Mouse (Mus musculus): Measurements from ENCODE around the gene Uba52. TPM values are rescaled to one million over a fixed set of nuclear protein-coding genes. Genes with fewer than 3 reads are reported as not detected.

Gene Uba52
- total RNA-seq, 2 experiments from 2014 or later, result 914 to 1,009 TPM

DNA sequence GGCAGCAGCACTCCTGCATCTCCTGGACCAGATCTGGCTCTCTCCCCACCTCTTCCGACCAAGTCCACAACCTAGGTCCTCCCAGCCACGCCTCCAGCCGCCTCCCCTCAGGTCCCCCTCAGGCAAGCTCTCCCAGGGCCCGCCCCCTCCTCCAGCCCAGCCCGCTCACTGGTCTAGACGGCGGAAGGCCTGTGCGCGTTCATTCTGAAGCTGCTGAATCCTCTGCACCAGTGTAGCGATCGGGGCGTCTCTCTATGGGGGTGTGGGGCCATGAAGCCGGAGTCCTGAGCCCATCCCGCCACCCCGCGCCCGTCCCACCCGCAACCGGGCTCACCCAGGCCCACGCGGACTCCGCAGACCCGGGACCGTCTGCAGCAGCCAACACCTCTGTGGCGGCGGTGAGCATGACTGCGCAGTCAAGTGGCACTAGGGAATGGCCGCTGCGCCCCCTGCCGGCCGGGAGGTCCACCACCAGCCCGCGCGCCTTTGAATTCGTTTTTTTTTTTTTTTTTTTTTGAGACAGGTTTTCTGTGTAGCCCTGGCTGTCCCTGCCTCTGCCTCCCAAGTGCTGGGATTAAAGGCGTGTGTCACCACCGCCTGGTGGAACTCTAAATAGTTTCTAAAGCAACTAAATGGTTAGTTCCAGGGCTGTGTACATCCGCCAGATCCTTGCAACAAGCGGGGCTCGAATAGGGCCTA, 4.1 kb downstream of the Uba52 start, which contains the start of gene Rex1bd:
Gene Rex1bd, minus strand, starts transcription at position 425 of the 699 bp plus-strand sequence.
- peak; percentile 51 for ATAC-seq (replicated peaks; ENCODE audit: low FRiP score, poor library complexity, severe bottlenecking)

- ATAC-seq (replicated peaks; ENCODE audit: low FRiP score, poor library complexity, severe bottlenecking), result peak; percentile 1
These were observed 4.8 kb downstream of the Uba52 start for GRCm38 (mm10) chr8:70505698-70506327.

- ATAC-seq (replicated peaks; ENCODE audit: low FRiP score, poor library complexity, severe bottlenecking), result peak; percentile 36
These were observed 5.8 kb downstream of the Uba52 start for GRCm38 (mm10) chr8:70504851-70505250.

GRCm38 (mm10) chr8:70504291-70504716, 6.3 kb downstream of the Uba52 start:
- ATAC-seq (replicated peaks; ENCODE audit: low FRiP score, poor library complexity, severe bottlenecking), result no peak

GRCm38 (mm10) chr8:70503062-70503750, 7.4 kb downstream of the Uba52 start:
- ATAC-seq (replicated peaks; ENCODE audit: low FRiP score, poor library complexity, severe bottlenecking), result peak; percentile 34; the same call in 1 of the 2 replicates

DNA sequence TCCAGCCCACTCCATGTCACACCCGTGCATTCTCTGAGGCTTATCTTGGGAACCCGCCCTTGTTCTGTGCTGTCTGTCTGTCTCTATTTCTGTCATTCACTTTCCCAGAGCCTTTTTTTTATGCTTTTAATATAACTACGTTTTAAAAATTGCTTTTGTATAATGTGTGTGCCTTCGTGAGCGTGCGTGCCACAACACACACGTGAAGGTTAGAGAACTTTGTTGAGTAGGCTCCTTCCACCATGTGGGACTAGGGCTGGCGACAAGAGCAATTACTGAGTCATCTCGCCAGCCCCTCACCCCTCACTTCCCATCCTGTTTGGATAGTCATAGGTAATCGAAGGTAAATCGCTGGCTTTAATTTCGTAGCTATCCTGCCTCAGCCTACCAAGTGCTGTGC, 8.1 kb downstream of the Uba52 start:
- ATAC-seq (replicated peaks; ENCODE audit: low FRiP score, poor library complexity, severe bottlenecking), result no peak

- no peak for ATAC-seq (replicated peaks; ENCODE audit: low FRiP score, poor library complexity, severe bottlenecking)
These were observed 8.6 kb downstream of the Uba52 start for GRCm38 (mm10) chr8:70501820-70502529.

- peak; percentile 60 for ATAC-seq (replicated peaks; ENCODE audit: low FRiP score, poor library complexity, severe bottlenecking)
These were observed 10.0 kb downstream of the Uba52 start for GRCm38 (mm10) chr8:70500386-70501301.

DNA sequence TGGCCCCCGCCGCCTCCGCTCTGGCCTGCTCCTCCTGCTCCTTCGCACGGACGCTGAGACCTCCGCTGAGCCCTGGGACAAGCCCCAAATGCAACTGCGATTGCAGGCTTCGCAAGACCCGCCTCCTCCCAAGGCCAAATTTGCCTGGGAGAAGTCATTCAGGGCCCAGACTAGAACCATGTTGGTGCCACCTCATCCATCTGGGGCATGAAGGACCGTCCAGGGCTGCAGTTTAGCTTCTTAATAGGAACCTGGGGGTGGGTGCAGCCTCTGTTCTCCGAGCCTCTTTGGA, 14.9 kb downstream of the Uba52 start:
- no peak for ATAC-seq (replicated peaks; ENCODE audit: low FRiP score, poor library complexity, severe bottlenecking)

- ATAC-seq (replicated peaks; ENCODE audit: low FRiP score, poor library complexity, severe bottlenecking), result no peak
These were observed 15.4 kb downstream of the Uba52 start for GRCm38 (mm10) chr8:70495001-70495770.

- no peak for ATAC-seq (replicated peaks; ENCODE audit: low FRiP score, poor library complexity, severe bottlenecking)
These were observed 16.1 kb downstream of the Uba52 start for GRCm38 (mm10) chr8:70494416-70494945.

DNA sequence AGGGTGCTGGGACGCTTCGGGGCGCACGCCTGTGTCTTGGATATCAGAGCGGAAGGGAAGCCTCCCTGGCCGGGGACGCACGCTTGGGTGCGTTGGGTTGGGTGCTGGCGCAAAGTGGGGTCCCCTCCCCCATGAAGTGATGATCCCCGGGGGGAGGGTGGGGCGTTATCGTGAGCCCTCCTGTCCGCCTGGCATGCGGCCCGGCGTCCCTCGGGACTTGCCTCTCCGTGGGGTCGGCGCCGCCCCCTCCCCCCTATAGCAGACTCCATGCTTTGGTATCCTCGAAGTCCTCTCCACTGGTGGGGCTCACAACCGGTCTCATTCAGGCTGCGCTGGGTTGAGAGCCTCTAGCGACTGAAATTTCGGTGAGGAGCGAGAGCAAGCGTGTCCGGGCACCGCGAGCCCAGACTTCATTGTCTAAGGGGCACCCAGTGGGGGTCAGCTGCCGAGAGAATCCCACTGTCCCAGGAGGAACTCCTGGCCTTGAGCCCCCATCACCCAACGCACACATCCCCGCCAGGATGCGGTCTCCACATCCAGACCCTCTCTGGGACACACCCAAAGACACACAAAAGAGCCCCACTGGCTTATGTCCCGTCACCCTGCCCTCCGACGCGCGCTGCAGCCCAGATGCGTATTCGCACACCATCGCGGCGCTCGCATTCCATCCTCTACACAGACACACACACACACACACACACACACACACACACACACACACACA, 16.7 kb downstream of the Uba52 start:
- ATAC-seq (replicated peaks; ENCODE audit: low FRiP score, poor library complexity, severe bottlenecking), result no peak

DNA sequence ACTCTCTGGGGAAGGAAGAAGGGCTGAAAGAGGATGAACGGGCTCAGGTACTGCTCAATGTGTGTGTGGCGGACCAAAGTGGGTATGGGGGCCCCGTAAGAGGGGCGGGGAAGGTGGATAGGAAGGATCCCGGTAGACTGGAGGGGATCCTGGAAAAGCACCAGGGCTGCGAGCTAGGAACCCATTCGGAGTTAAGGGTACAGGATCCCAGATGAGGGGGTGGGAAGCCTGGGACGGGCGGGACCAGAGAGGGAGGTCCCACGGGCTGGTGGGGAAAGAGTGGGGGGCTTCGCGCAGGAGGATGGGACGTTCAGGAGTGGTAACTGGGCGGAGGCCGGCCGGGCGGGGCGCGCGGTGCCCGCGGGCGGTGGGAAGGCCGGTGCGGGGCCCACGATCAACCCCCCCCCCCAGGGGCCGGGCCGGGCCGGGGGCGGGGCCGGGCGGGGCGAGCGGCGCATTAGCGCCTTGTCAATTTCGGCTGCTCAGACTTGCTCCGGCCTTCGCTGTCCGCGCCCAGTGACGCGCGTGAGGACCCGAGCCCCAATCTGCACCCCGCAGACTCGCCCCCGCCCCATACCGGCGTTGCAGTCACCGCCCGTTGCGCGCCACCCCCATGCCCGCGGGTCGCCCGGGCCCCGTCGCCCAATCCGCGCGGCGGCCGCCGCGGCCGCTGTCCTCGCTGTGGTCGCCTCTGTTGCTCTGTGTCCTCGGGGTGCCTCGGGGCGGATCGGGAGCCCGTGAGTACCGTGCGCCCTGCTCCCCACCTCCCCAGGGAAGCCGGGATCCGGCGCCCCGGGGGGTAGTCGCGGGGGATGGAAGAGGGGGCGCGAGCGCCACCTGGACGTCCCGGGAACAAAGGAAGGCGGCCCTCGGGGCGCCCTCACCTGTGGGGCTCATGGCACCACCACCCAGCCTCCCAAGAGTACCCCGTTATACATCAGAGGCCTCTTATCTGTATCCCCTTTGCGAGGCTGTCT, 17.6 kb downstream of the Uba52 start, which contains the start of gene Crlf1:
Gene Crlf1, plus strand, starts transcription at position 495 of the 977 bp plus-strand sequence.
- ATAC-seq (replicated peaks; ENCODE audit: low FRiP score, poor library complexity, severe bottlenecking), result no peak

DNA sequence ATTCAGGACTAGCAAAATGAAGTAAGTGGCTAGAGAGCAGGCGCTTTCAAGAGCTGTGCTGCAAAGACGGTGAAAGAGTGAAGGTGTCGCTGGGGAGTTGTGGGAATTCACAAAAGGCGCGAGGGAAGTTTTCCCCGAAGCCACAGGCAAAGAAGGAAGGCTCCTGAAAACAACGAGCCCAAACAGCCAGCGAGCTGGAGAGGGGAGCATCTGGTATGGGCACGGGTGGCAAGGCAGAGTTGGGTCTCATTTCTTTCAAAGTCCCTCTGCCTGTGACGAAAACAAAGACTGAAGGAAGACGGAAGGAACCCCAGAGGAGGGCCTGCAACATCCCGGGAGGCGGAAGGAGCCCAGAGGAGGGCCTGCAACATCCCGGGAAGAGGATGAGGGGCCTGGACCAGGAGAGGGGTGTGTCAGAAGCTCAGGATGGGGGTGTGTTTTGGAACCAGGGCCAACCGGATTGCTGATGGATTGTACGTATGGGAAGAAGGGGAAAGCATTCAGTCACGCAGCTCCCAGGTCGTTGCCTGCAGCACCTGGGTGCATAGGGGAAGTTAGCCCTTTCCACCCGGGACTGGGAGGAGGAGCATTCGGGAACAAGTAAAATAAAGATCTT, 19.6 kb downstream of the Uba52 start:
- no peak for ATAC-seq (replicated peaks; ENCODE audit: low FRiP score, poor library complexity, severe bottlenecking)

GRCm38 (mm10) chr8:70490061-70490879, 20.3 kb downstream of the Uba52 start:
- no peak for ATAC-seq (replicated peaks; ENCODE audit: low FRiP score, poor library complexity, severe bottlenecking)

Data from erythroblast, adult 5-6 weeks (primary cell).